Mouse (Mus musculus) kidney, embryonic 16.5 days (tissue): ENCODE measurements at regions not wholly inside any gene's neighbourhood (a gene's known extent, or its start where the extent isn't known, plus 50 kb on each side); places are given as distances from the start of the nearest gene placed in this dataset.

ENCODE experiments used
- ATAC-seq: fragments of 200-750 bp; cut with Nextera tagmentation; 2 replicates; pipeline ENCODE4 v1.8.0; 2017; ENCODE audit warnings: moderate TSS enrichment; ENCODE audit not compliant: low FRiP score, low TSS enrichment
- H3K27ac ChIP-seq: fragments of 300-500 bp; sonication (generic); 2 replicates; pipeline ENCODE4 v1.5.1; 2014; ENCODE audit warnings: low read length
- H3K27me3 ChIP-seq: fragments of 300-500 bp; sonication (generic); 2 replicates; pipeline ENCODE4 v1.6.1; 2014; ENCODE audit warnings: low read length, control low read depth, mixed read lengths; ENCODE audit not compliant: insufficient read depth
- H3K36me3 ChIP-seq: fragments of 300-500 bp; sonication (generic); 2 replicates; pipeline ENCODE4 v1.6.1; 2014; ENCODE audit warnings: low read length, control low read depth, mixed read lengths; ENCODE audit not compliant: insufficient read depth
- H3K4me1 ChIP-seq: fragments of 300-500 bp; sonication (generic); 2 replicates; pipeline ENCODE4 v1.6.1; 2014; ENCODE audit warnings: low read length, control low read depth, mixed read lengths; ENCODE audit not compliant: insufficient read depth
- H3K4me2 ChIP-seq: fragments of 300-500 bp; sonication (generic); replicated peaks from 2 replicates; pipeline ENCODE4 v1.6.1; 2014; ENCODE audit warnings: low read depth, low read length
- H3K4me3 ChIP-seq: fragments of 300-500 bp; sonication (generic); 2 replicates; pipeline ENCODE4 v1.5.1; 2014; ENCODE audit warnings: mild to moderate bottlenecking, low read length
- H3K9ac ChIP-seq: fragments of 300-500 bp; sonication (generic); replicated peaks from 2 replicates; pipeline ENCODE4 v1.6.1; 2014; ENCODE audit warnings: low read length
- H3K9me3 ChIP-seq: fragments of 300-500 bp; sonication (generic); 2 replicates; pipeline ENCODE4 v1.6.1; 2016; ENCODE audit warnings: low read length, control low read depth
- WGBS: fragments of 180-500 bp; shearing (Covaris S2); extraction: QIAGEN DNeasy Blood & Tissue Kit; methylation state at CpG from one replicate; pipeline ENCODE4 v1.1.7; 2014; 5-methylcytosine and 5-hydroxymethylcytosine counted together

DNA sequence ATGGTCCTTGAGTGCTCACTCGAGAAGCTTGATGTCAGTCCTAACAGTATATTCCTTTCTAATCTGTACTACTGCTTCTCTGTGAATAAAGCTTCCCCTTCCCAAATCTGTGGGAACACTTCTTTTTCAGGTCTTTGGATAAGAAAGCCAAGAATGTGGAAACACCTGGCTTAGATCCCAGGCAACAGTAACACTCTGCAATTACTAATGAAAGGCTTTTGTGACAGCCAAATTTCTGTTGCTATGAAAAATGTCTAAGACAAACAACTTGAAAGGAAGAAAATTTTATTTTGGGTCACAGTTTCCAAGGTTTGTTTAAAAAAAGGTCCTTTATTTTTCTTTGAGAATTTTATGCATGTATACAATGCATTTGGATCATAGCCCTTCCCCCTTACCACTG lies 56.0 kb upstream of the Mroh9 start:
- no peak overlapping the region for H3K9ac ChIP-seq
- H3K4me3 ChIP-seq: no peak overlapping the region
- H3K27ac ChIP-seq: no peak overlapping the region
- 85% methylated on average over 1 of the region's 1 CpGs for WGBS
- no peaks in the 10 kb centered on the region for H3K9me3 ChIP-seq
- no peaks in the 10 kb centered on the region for H3K4me1 ChIP-seq
- H3K36me3 ChIP-seq: no peaks in the 10 kb centered on the region
- no peak for ATAC-seq
- no peak overlapping the region for H3K4me2 ChIP-seq
- no peaks in the 10 kb centered on the region for H3K27me3 ChIP-seq

GRCm38 (mm10) chr1:163138179-163138578 lies 52.7 kb upstream of the Mroh9 start:
- Histone ChIP-seq H3K27me3 (no peaks in the 10 kb centered on the region), H3K4me1 (no peaks in the 10 kb centered on the region), H3K27ac (no peak overlapping the region), H3K4me2 (no peak overlapping the region), H3K4me3 (no peak overlapping the region), H3K36me3 (no peaks in the 10 kb centered on the region), H3K9ac (no peak overlapping the region), H3K9me3 (no peaks in the 10 kb centered on the region)
- 44% methylated on average over 1 of the region's 1 CpGs for WGBS
- ATAC-seq: no peak
